Mouse (Mus musculus) retina, postnatal 7 days (tissue): Measurements from ENCODE around the gene Gngt2.

ENCODE experiments used
- DNase-seq: peaks from one replicate; pipeline ENCODE4 v3.0.0-alpha.2; 2012; ENCODE audit warnings: low read depth, low spot score

Gene Gngt2

DNA sequence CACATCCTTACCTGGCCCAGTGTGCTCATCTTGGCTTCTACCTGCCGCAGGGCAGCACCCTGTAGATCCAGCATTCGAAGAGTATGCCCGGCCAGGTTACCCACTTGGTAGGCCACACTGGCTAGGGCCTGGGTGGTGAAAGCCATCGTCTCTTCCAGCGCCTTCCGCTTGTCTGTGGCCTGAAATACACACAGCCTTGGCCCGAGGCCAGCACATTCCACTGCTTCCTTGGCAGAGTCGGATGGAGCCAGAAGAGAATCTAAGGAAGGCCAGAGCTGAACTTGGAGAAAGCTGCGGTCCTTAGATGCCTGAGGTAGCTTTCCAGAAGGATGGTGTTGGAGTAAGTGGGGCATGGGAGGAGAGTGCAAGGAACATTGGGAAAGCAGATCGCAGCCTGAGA lies at the start of gene Gngt2:
Gene Gngt2 (plus strand): TSS at position 158 of the 400 bp plus-strand sequence.
- DNase-seq, result no peak

DNA sequence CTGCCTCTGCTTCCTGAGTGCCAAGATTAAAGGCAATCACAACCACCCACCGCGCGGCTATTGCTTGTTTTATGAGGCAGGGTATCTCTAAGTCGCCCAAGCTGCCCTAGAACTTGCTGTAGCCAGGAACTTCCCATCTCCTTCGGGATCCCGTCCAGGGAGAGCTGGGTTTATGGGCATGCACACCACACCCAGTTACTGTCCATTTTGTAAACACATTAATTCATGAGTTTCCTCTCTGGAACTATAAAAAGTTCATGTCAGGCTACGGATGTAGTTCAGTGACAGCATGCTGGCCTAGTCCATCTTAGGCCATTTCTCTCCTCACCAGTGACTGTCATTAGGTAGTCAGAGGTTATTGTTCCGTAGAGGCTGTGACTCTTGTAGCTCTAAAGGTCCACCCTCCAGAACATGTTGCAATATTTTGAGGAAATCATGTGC lies 47.5 kb upstream of the Gngt2 start:
- DNase-seq, result no peak

DNA sequence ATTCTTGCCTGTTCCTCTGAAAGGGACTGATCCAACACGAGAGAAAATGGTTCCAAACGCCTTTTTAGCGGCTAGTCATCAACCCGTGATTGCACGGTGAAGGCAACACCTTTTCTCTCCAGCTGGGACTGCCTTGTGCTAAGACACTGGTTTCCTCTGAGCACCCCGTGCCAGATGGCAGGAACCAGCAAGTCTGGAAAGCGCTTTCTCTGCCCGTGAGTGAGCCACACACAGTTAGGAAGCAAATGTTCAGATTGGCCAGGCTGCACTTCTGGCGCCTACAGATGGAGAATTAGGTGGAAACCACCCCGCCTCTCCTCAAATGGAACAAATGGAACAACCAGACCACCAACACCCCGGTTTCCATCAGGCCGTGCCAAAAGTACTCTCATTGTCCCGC lies 45.2 kb upstream of the Gngt2 start:
- DNase-seq, result no peak

DNA sequence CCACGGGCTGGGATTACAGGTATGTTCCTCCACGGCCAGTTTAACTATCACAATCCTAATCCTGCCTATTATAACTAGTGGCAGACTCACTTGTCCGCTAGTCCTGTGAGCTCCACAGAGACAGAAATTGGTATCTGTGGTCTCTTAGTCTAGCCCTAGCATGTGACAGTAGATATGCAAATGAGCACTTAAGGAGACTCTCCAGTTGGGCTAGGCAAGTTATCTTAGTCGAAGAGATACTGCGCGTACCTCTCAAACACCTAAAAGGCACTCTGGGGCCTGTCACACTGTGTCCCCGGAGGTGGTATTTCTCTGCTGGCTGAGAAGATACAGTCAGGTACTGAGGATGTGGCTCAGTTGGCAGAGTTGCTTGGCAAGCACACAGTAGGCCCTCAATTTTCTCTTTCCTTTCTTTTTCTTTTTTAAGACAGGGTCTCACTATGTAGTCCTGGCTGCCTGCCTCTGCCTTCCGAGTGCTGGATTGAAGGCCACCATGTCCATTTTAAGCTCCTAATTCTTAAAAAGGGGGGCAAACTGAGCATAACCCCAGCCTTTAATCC lies 44.0 kb upstream of the Gngt2 start:
- no peak for DNase-seq

DNA sequence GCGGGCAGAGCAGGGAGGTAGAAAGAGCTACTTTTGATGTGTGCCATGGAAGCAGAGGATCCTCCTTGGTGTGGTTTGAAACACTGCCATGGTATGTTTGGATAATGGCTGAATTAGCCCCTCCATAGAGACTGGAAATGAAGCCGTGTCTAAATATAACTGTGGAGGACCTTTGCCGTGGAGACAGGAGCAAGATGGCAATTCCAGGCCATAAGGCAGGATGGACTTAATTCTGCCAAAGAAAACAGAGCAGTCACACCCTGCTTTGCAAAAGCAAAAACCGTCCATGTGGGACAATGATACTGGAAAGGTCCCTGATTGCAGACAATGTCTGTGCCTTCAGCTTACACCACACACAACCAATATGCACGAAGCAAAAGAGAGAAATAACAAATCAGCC lies 42.8 kb upstream of the Gngt2 start:
- DNase-seq, result no peak

DNA sequence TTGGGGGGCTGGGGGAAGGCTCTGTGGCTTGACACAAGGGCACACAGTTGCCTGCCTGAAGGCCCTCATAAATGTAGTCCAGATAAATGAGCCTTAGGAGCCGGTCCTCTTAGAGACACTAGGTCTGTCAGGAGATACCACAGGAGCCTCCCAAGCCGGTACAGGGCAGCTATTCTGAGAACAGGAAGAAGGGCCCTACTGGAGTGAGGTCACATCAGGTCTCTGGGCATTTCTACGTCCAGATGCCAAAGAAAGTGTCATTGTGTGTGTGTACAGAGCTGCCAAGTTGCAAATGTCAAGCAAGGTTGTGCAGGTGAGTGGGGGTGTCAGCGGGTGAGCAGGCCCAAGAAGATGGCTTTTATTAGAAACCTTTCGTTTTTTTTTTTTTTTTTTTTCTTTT lies 41.4 kb upstream of the Gngt2 start:
- DNase-seq, result no peak

DNA sequence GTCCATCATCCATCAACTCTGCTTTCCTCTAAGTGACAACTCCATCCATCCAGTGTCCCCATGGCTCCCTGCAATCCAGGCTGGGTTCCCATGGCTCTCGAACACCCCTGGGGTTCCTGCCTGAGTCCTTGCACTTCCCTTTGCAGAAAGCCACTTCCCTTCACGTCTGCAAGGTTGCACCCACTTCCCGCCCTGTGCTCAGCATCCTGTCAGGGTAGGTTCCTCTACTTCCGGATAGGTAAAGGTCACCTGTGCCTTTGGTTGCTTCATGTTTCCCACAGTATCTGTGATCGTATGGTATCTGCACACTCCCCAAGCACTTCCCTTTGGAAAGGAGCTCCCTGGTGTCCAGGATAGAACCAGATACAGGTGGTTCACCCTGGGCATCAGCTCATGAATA lies 32.0 kb upstream of the Gngt2 start:
- no peak for DNase-seq

DNA sequence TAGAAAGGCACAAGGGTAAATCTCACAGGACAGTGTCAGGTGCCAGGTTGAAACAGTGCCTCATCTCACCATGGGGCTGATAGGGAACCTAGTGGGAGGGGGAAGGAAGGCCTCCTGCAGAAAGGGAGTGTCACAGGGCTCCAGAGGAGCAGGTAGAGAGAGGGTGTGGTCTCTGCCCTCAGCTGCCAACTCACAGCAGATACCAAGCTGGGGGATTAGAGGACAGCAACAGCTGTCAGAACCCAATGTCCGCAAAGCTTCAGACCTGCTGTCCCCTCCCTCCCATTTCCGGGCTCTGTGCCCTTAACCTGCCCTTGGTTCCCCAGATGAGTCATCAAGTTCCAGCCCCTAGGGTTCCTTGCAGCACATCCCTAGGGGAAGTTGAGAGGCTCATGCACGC lies 31.5 kb upstream of the Gngt2 start:
- no peak for DNase-seq

DNA sequence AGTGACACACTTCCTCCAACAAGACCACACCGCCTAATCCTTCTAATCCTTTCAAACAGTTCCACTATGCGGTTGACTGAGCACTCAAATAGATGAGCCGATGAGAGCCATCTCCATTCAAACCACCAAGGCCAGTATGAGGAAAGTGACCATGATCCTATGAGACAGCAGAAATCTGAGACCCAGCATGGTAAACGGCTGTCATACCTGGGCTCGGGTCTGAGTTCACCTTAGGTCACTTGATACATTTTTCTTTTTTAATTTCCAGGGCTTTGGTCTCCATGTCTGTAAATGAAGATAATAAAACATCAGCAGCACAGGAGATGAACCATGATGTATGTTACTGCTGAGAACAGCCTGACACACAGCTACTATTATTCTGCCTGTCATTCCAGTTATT lies 29.1 kb upstream of the Gngt2 start:
- no peak for DNase-seq

DNA sequence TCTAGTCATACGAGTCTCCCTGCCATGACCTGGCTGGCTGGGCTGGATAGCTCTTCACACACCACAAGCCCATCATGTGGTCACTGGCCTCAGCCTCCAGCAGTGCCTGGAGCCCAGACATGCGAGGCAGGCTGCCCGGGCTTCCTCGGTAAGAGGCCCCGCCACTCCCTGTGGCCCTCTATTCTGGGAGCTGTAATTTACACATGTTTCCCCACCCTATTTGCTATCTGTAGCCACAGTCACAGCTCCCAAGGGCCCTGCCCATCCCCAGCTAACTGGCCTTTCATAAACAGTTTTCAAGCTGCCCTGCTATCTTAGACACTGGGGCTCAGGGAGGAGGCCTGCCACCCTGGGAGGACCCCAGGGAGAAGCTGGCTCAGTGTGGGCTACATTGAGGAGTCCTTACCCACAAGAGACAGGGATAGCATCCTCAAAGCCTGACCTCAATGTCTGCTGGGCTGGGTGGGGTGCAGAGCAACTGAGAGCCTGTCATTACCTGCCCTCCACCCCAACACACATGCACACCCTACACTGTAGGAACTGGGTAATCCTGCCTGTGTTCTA lies 28.5 kb upstream of the Gngt2 start:
- no peak for DNase-seq

DNA sequence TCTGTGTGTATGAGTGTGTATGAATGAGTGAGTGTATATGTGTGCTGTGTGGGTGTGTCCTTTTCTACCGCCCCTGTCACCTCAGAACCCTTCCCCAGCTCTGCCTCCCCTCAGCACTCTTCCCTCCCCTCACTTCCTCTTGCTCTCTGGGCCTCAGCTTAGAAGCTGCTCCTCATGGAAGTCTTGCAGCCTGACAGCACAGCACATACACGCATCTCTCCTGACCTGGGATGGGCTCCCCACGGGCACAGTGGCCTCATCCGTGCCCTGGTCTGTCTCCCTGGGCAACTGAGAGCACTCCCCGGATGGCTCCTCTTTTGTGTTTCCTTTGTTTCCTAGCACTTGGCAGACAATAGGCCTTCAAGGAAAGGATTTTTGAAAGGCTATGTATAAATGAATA lies 27.4 kb upstream of the Gngt2 start:
- DNase-seq, result no peak

DNA sequence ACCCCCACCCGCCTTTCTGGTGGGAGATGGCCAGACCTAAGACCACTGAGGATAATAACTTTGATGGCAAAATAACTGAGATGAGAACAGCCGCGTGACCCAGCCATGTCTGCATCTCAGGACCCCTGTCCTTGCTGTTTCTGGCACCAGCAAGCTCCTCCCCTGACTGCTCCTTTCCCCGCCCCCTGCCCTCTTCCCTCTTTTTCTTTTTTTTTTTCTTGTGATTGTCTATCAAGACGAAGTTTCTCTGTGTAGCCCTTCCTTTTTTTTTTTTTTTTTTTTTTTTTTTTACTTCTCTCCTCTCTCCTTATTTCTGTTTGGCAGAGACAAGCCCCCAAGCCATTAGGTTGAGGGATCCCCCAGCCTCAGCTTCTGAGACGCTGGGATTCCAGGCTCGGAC lies 26.2 kb upstream of the Gngt2 start:
- DNase-seq, result no peak

DNA sequence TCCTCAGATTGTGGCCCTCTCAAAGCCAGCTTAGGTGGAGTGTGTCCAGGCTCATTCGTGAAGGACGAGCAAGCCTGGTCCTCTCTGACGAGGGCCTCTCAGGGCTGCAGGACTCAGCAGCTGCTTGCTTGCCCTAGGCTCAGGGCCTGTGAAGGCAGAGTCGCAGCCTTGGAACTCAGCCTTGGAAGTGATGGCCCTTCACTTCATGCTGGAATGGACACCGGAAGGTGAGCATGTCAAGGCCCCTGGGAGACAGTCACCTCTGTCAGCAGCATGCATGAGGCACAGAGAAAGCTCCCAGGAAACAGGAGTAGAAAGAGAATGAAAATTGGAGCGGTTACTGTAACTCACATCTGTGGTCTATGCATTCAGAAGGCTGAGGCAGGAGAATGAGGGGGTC lies 25.3 kb upstream of the Gngt2 start:
- DNase-seq, result no peak

DNA sequence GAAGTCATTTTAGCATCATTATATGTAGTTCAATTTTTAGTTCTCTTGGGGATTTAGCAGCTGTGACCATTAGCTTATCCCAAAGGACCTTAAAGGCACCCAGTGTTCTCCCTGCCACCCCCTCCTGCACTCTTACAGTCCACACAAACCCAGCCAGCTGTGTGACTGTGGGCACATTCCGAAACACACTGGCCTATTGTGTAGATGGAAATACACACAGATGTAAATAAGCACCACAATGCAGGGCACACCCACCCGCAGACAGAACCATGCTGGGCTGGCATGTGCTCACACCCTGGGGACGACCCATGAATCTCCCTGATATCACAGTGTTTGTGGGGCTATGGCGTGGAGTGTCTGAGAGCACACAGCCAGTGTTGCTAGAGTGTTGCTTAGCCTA lies 24.8 kb upstream of the Gngt2 start:
- no peak for DNase-seq

DNA sequence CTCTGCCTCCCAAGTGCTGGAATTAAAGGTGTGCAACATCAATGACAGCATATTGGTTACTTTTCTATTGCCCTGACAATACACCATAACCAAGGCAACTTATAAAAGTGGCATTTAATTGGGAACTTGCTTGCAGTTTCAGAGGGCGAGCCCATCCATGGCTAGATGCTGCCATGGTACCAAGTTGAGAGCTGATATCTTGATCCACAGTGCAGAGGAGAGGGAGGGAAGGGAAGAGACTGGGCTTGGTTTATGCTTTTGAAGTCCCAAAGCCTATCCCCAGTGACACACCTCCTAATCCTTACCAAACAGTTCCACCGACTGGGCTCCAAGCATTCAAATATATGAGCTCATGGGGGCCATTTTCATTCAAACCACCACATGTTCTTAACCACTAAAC lies 22.9 kb upstream of the Gngt2 start:
- DNase-seq, result no peak

DNA sequence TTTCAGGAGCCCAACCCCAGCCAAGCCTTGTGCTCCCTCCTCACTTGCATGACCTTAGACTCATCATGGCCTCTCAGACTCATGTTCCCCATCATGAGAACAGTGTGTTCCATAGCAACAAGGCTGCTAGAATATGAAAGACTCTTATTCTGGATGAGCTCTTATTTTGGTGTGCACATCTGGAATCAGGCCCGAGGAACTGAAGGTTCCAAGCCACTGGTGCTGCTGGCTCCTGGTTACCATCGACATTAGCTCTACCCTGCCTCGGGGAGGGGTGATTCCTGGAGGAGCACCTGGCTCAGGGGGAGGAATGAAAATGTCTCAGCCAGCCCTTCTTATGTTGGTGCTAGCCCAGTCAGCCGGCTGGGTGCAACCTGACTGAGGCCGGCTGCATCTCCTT lies 22.2 kb upstream of the Gngt2 start:
- no peak for DNase-seq

DNA sequence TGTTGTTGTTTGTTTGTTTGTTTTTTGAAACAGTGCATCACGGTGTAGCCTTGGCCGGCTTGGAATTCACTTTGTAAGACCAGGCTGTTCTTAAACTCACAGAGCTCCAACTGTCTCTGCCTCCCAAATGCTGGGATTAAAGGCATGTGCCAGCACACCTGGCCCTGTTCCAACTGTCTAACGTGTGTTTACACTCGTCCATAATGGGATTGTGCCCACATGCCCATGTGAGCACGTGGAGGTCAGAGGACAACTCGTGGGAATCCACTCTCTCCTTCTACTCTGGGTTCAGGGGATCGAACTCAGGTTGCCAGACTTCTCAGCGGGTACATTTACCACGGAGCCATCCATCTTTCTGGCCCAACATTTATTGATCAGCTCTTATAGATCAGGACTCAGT lies 21.6 kb upstream of the Gngt2 start:
- DNase-seq, result no peak

DNA sequence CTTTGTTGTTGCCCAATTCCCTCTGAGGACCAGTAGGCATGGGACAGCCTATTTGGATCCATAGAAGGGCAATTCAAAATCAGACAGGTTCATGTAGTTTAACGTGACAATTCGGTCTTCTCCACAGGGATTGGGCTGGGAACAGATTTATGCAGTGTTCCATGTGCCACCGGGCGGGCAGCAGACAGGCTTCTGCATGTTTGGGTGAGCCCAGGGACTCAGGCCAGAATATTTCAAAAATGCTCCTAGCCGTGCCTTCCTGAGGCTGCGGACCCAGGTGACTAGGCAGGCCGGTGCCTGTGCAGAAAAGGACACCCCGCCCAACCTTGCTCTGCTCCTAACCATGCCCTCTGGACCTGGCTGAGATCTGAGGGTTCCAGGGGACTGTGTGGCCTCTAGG lies 17.9 kb upstream of the Gngt2 start:
- DNase-seq, result no peak

DNA sequence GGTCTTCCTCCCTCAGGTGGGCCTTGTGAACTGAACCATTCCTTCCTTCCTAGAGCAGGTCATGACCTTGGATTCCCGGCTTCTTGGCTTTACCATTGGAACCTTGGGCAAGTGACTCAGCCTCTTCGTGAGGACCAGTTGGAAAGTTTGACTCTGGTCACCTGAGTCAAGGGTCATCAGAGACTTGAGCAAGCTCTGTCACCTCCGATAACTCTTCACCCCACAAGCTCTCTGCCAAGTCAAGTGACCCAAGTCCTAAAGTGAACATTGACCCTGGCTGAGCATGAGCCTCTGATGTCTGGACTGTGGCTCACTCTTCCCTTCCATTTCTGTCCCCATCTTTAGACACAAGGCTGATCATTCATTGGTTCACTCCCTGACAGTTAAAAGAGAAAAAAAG lies 15.5 kb upstream of the Gngt2 start:
- no peak for DNase-seq

DNA sequence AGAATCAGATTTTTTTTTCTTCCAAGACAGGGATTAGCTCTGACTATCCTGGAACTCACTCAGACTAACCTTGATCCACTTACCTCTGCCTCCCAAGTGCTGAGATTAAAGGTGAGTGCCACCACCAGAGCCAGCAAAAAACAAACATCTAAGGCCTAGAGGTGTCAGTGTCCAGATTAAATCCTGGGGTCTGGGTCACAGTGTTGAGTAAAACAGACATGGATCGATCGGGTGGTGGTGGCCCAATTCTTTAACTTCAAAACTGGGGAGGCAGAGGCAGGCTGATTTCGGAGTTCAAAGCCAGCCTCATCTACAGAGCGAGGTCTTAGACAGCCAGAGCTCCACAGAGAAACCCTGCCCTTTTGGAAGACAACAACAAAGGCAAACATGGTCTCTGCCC lies 14.6 kb upstream of the Gngt2 start:
- no peak for DNase-seq

DNA sequence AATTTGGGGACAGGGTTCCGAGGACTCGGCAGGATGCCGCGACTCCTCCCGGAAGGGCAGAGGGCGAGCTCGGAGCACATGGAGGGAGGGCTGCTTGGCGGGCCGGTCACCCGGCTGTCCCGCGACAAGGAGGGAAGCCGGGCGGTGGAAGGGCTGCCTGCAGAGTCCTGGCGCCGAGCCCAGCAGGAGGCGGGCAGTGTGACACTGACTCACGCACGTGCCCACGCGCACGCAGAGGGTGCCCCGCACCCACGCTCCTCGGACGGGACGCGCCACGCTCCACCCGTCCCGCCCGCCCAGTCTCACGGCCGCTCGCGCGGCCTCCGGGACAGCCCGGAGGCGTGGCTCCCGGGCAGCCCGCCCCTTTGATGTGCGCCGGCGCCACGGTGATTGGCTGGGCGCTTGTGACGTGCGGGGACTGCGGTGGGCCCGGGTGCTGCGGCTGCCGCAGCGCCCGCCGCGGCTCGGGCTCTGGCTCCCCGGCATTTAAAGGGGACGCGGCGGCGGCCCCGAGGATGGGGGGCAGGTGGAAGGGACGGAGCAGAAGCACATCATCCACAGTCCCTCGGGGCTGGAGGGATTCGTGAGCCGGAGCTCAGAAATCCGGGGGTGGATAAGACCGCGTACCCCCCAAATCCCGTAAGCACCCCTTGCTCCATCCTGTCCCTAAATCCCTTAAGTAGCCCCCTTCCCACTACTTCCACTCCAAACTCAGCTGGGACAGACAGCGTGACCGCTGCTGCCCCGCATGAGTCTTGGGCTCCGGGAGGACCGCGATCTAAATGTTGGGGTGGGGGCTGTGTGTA lies 12.7 kb upstream of the Gngt2 start, which contains the start of gene Phospho1:
Gene Phospho1 (plus strand): TSS at position 429 of the 806 bp plus-strand sequence.
- peak; percentile 85 for DNase-seq

DNA sequence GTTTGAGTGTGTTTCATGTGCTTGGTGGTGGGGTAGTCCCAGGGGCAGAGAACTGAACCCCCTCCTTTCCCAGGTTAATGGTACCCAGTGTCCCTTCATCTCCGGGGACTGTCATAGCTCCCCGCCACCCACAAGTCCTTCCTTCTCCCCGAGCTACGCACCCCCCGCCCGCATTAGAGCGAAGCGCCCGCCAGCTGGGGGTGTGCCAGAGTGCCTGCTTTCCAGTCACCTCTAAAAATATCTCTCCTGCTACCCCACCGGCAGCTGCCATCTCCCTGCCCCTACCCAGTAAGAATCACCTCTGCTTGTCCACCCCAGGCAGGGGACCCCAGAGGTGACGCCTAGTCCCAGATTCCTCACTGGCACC lies 12.2 kb upstream of the Gngt2 start:
- no peak for DNase-seq

DNA sequence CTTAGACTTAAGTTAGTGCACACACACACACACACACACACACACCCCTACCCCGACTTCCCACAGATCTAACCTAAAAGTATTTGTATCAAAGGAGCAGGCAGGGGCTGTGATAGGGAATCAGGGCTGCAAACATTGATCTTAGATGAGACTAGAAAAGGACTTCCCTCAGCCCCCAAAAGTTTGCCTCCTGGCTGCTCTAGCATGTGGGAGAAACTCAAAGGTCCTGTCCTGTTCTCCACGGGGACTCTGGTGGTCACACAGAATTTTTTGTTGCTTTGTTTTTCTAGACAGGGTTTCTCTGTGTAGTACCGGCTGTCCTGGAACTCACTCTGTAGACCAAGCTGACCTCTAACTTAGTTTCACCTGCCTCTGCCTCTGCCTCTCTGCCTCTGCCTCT lies 11.4 kb upstream of the Gngt2 start:
- no peak for DNase-seq
